Mouse (Mus musculus): ENCODE measurements at regions not wholly inside any gene's neighbourhood (a gene's known extent, or its start where the extent isn't known, plus 50 kb on each side); places are given as distances from the start of the nearest gene placed in this dataset.

GRCm38 (mm10) chr4:29604322-29604721 is 791.4 kb downstream of the Epha7 start:
- no peaks in the 10 kb centered on the region for H3K36me3 ChIP-seq
- no peaks in the 10 kb centered on the region for H3K4me1 ChIP-seq (replicated peaks)
- DNase-seq (ENCODE audit: low spot score), result no peak
- no peaks in the 10 kb centered on the region for H3K27me3 ChIP-seq (ENCODE audit: insufficient read depth, poor library complexity, severe bottlenecking)
- no peak overlapping the region for H3K27ac ChIP-seq
- no peak overlapping the region for H3K4me3 ChIP-seq
- H3K9me3 ChIP-seq, result no peaks in the 10 kb centered on the region
- 79% methylated on average over 2 of the region's 2 CpGs for WGBS

- H3K27ac ChIP-seq, result no peak overlapping the region
- H3K9me3 ChIP-seq, result no peaks in the 10 kb centered on the region
- no peaks in the 10 kb centered on the region for H3K36me3 ChIP-seq
- H3K4me1 ChIP-seq (replicated peaks), result no peaks in the 10 kb centered on the region
- no peak for DNase-seq (ENCODE audit: low spot score)
- no peak overlapping the region for H3K4me3 ChIP-seq
- WGBS, result 88% methylated on average over 3 of the region's 3 CpGs
- H3K27me3 ChIP-seq (ENCODE audit: insufficient read depth, poor library complexity, severe bottlenecking), result no peaks in the 10 kb centered on the region
Measured at GRCm38 (mm10) chr4:29617910-29618309, 805.0 kb downstream of the Epha7 start.

- Histone ChIP-seq H3K27me3 (ENCODE audit: insufficient read depth, poor library complexity, severe bottlenecking) (no peaks in the 10 kb centered on the region), H3K36me3 (no peaks in the 10 kb centered on the region), H3K4me1 (replicated peaks) (no peaks in the 10 kb centered on the region), H3K4me3 (no peak overlapping the region), H3K27ac (no peak overlapping the region), H3K9me3 (no peaks in the 10 kb centered on the region)
- 61% methylated on average over 2 of the region's 2 CpGs for WGBS
- peak; percentile 6 for DNase-seq (ENCODE audit: low spot score)
Measured at GRCm38 (mm10) chr4:29644839-29645565, 832.1 kb downstream of the Epha7 start.

- no peak for DNase-seq (ENCODE audit: low spot score)
- H3K4me3 ChIP-seq, result no peak overlapping the region
- H3K27me3 ChIP-seq (ENCODE audit: insufficient read depth, poor library complexity, severe bottlenecking), result no peaks in the 10 kb centered on the region
- no peaks in the 10 kb centered on the region for H3K4me1 ChIP-seq (replicated peaks)
- 83% methylated on average over 2 of the region's 2 CpGs for WGBS
- no peaks in the 10 kb centered on the region for H3K36me3 ChIP-seq
- H3K27ac ChIP-seq, result no peak overlapping the region
- H3K9me3 ChIP-seq, result no peaks in the 10 kb centered on the region
Measured at GRCm38 (mm10) chr4:29653951-29654350, 841.0 kb downstream of the Epha7 start.

- 87% methylated on average over 1 of the region's 1 CpGs for WGBS
- no peaks in the 10 kb centered on the region for H3K9me3 ChIP-seq
- H3K4me1 ChIP-seq (replicated peaks), result no peaks in the 10 kb centered on the region
- no peaks in the 10 kb centered on the region for H3K36me3 ChIP-seq
- no peak overlapping the region for H3K27ac ChIP-seq
- no peak overlapping the region for H3K4me3 ChIP-seq
- H3K27me3 ChIP-seq (ENCODE audit: insufficient read depth, poor library complexity, severe bottlenecking), result no peaks in the 10 kb centered on the region
- DNase-seq (ENCODE audit: low spot score), result no peak
Measured at GRCm38 (mm10) chr4:29655606-29656005, 842.7 kb downstream of the Epha7 start.

- H3K36me3 ChIP-seq, result no peaks in the 10 kb centered on the region
- no peaks in the 10 kb centered on the region for H3K27me3 ChIP-seq (ENCODE audit: insufficient read depth, poor library complexity, severe bottlenecking)
- no peak overlapping the region for H3K27ac ChIP-seq
- no peak for DNase-seq (ENCODE audit: low spot score)
- H3K4me1 ChIP-seq (replicated peaks), result no peaks in the 10 kb centered on the region
- no peaks in the 10 kb centered on the region for H3K9me3 ChIP-seq
- WGBS, result 70% methylated on average over 6 of the region's 6 CpGs
- no peak overlapping the region for H3K4me3 ChIP-seq
Measured at GRCm38 (mm10) chr4:29661140-29662108, 848.5 kb downstream of the Epha7 start.

- H3K27me3 ChIP-seq (ENCODE audit: insufficient read depth, poor library complexity, severe bottlenecking), result no peaks in the 10 kb centered on the region
- no peaks in the 10 kb centered on the region for H3K4me1 ChIP-seq (replicated peaks)
- H3K4me3 ChIP-seq, result no peak overlapping the region
- no peak for DNase-seq (ENCODE audit: low spot score)
- no peaks in the 10 kb centered on the region for H3K36me3 ChIP-seq
- 85% methylated on average over 8 of the region's 8 CpGs for WGBS
- H3K9me3 ChIP-seq, result no peaks in the 10 kb centered on the region
- H3K27ac ChIP-seq, result no peak overlapping the region
Measured at GRCm38 (mm10) chr4:29665561-29665960, 852.6 kb downstream of the Epha7 start.

- H3K27ac ChIP-seq, result no peak overlapping the region
- no peaks in the 10 kb centered on the region for H3K27me3 ChIP-seq (ENCODE audit: insufficient read depth, poor library complexity, severe bottlenecking)
- no peaks in the 10 kb centered on the region for H3K4me1 ChIP-seq (replicated peaks)
- no peak overlapping the region for H3K4me3 ChIP-seq
- no peak for DNase-seq (ENCODE audit: low spot score)
- H3K36me3 ChIP-seq, result no peaks in the 10 kb centered on the region
- WGBS, result 78% methylated on average over 3 of the region's 3 CpGs
- no peaks in the 10 kb centered on the region for H3K9me3 ChIP-seq
Measured at GRCm38 (mm10) chr4:29694153-29694552, 881.2 kb downstream of the Epha7 start.

GRCm38 (mm10) chr4:29732513-29732912 is 919.6 kb downstream of the Epha7 start:
- WGBS, result 74% methylated on average over 3 of the region's 3 CpGs
- Histone ChIP-seq H3K4me3 (no peak overlapping the region), H3K4me1 (replicated peaks) (no peaks in the 10 kb centered on the region), H3K27me3 (ENCODE audit: insufficient read depth, poor library complexity, severe bottlenecking) (no peaks in the 10 kb centered on the region), H3K36me3 (no peaks in the 10 kb centered on the region), H3K27ac (no peak overlapping the region), H3K9me3 (no peaks in the 10 kb centered on the region)
- DNase-seq (ENCODE audit: low spot score), result no peak

- WGBS, result 72% methylated on average over 5 of the region's 5 CpGs
- no peak for DNase-seq (ENCODE audit: low spot score)
- H3K4me3 ChIP-seq, result no peak overlapping the region
- no peaks in the 10 kb centered on the region for H3K27me3 ChIP-seq (ENCODE audit: insufficient read depth, poor library complexity, severe bottlenecking)
- H3K36me3 ChIP-seq, result no peaks in the 10 kb centered on the region
- H3K27ac ChIP-seq, result no peak overlapping the region
- no peaks in the 10 kb centered on the region for H3K9me3 ChIP-seq
- no peaks in the 10 kb centered on the region for H3K4me1 ChIP-seq (replicated peaks)
Measured at GRCm38 (mm10) chr4:29741991-29742390, 929.1 kb downstream of the Epha7 start.

- Histone ChIP-seq H3K4me3 (no peak overlapping the region), H3K4me1 (replicated peaks) (no peaks in the 10 kb centered on the region), H3K27ac (no peak overlapping the region), H3K36me3 (no peaks in the 10 kb centered on the region), H3K9me3 (no peaks in the 10 kb centered on the region), H3K27me3 (ENCODE audit: insufficient read depth, poor library complexity, severe bottlenecking) (no peaks in the 10 kb centered on the region)
- DNase-seq (ENCODE audit: low spot score), result no peak
- 76% methylated on average over 2 of the region's 2 CpGs for WGBS
Measured at GRCm38 (mm10) chr4:29742746-29743145, 929.8 kb downstream of the Epha7 start.

Measured in hindbrain, embryonic 10.5 days (tissue).